Mouse (Mus musculus) embryonic facial prominence, embryonic 14.5 days (tissue): Measurements from ENCODE around the gene Gpr180. TPM values are rescaled to one million over a fixed set of nuclear protein-coding genes. Genes with fewer than 3 reads are reported as not detected.
A peak's percentile ranks its signal among the peaks of the same experiment; 100 is the strongest.
"Not testable (repeated sequence)": the region's sequence is repeated elsewhere in the genome, so short reads cannot be mapped to it uniquely, and the experiment has no call there.

Experiments
- ATAC-seq: fragments of 200-750 bp; cut with Nextera tagmentation; 2 replicates; pipeline ENCODE4 v1.8.0; 2017; ENCODE audit warnings: low read depth, moderate number of reproducible peaks, moderate TSS enrichment
- DNase-seq: peaks from one replicate; pipeline ENCODE4 v3.0.0-alpha.2; 2015; ENCODE audit warnings: low spot score
- H3K27ac ChIP-seq: fragments of 300-500 bp; sonication (generic); replicated peaks from 2 replicates; pipeline ENCODE4 v1.5.1; 2014; ENCODE audit warnings: low read depth, mild to moderate bottlenecking, low read length, moderate library complexity
- H3K27me3 ChIP-seq: fragments of 300-500 bp; sonication (generic); replicated peaks from 2 replicates; pipeline ENCODE4 v1.6.1; 2014; ENCODE audit warnings: low read length; ENCODE audit not compliant: control insufficient read depth, insufficient read depth
- H3K36me3 ChIP-seq: fragments of 300-500 bp; sonication (generic); 2 replicates; pipeline ENCODE4 v1.6.1; 2014; ENCODE audit warnings: low read length, mixed read lengths; ENCODE audit not compliant: control insufficient read depth, insufficient read depth
- H3K4me1 ChIP-seq: fragments of 300-500 bp; sonication (generic); 2 replicates; pipeline ENCODE4 v1.6.1; 2014; ENCODE audit warnings: antibody characterized with exemption, low read length; ENCODE audit not compliant: control insufficient read depth, insufficient read depth
- H3K4me2 ChIP-seq: fragments of 300-500 bp; sonication (generic); 2 replicates; pipeline ENCODE4 v1.6.1; 2014; ENCODE audit warnings: low read depth, mild to moderate bottlenecking, low read length, moderate library complexity, mixed read lengths
- H3K4me3 ChIP-seq: fragments of 300-500 bp; sonication (generic); 2 replicates; pipeline ENCODE4 v1.5.1; 2014; ENCODE audit warnings: low read depth, mild to moderate bottlenecking, low read length
- H3K9ac ChIP-seq: fragments of 300-500 bp; sonication (generic); 2 replicates; pipeline ENCODE4 v1.6.1; 2014; ENCODE audit warnings: low read depth, mild to moderate bottlenecking, low read length, moderate library complexity, mixed read lengths
- H3K9me3 ChIP-seq: fragments of 300-500 bp; sonication (generic); 2 replicates; pipeline ENCODE4 v1.6.1; 2016; ENCODE audit warnings: low read length; ENCODE audit not compliant: control insufficient read depth
- WGBS: fragments of 180-500 bp; shearing (Covaris S2); extraction: QIAGEN DNeasy Blood & Tissue Kit; methylation state at CpG from one replicate; pipeline ENCODE4 v1.1.7; 2014; 5-methylcytosine and 5-hydroxymethylcytosine counted together
- polyA plus RNA-seq: library from polyadenylated mRNA; unstranded; fragments of >200 nt; fragmentation: Nextera tagmentation; extraction: Ambion mirVana; gene quantifications from 2 replicates; pipeline ENCODE4 v1.2.1, GENCODE M21; 2014

Gpr180 gene
- polyA plus RNA-seq, 1 experiment from 2014 or later, result 91.1 TPM

DNA sequence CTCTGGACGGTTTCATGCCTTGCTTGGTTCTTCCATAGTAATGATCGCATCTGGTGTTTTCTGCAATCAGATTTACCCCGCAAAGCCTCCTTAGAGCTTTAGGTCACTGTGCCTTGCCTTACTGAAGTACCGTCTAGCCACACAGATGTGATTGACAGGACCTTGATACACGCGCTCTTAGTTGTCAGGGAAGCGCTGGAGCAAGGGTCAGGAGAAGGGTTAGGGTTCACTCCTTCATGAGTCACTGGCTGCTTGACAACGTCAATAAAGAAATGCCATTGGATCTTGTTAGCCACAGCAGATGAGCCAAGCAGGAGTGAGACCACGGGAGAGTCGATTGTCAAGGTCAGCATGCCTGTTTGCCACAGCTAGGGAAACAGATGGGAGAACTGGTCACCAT lies 11.6 kb downstream of the Gpr180 start:
- 75% methylated on average over 10 of the region's 10 CpGs for WGBS
- Histone ChIP-seq H3K4me2 (no peak overlapping the region), H3K9me3 (no peaks in the 10 kb centered on the region), H3K4me1 (no peaks in the 10 kb centered on the region), H3K9ac (no peak overlapping the region), H3K27me3 (no peaks in the 10 kb centered on the region), H3K27ac (no peak overlapping the region), H3K4me3 (no peak overlapping the region), H3K36me3 (peaks cover 27% of the 10 kb centered on the region)
- DNase-seq, result no peak
- ATAC-seq, result no peak

DNA sequence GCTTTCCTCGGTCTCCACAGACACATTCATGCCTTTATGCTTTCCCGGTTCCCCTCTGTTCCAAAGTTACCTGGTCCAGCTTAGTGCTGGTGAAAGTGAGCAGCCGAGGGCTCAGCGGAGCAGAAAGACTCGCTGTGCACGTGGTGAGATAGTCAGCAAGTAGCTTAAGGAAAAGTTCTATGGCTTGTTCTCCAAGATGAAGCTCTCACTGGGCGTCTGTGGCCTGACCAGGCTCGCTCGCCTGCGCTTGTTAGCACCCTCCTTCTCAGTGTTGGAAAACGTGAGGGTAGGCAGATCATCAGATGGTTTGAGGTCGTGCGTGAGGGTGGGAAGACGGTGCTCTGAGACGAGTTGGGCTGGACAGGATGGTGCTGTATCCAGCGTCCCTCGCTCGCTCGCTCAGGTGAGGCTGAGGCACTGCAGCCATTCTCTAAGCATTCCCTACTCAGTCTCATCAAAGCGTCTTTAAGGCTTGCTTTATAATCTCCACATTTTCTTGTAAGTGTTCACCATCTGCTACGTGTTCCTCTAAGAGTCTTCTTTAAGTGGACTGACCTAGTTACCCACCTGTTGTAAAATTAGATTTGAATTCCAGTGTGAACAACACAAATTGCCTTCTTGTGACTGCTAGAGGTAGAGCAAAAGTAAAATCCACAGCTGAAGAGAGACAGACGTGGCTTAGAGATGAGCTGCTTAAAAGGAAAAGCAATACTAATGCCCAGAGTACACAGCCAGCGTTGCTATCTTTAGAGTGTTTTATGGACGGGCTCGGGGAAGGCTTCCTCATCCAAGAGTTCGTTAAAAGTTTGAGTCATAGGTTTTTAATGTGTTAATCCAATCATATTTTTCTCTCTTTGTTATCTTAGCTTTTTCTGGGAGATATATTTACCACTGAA lies 13.9 kb downstream of the Gpr180 start:
- no peak for ATAC-seq
- DNase-seq, result no peak
- no peaks in the 10 kb centered on the region for H3K9me3 ChIP-seq
- H3K36me3 ChIP-seq, result peaks cover 43% of the 10 kb centered on the region
- no peak overlapping the region for H3K9ac ChIP-seq
- no peak overlapping the region for H3K4me3 ChIP-seq
- no peaks in the 10 kb centered on the region for H3K27me3 ChIP-seq
- H3K4me1 ChIP-seq, result no peaks in the 10 kb centered on the region
- H3K27ac ChIP-seq, result no peak overlapping the region
- H3K4me2 ChIP-seq, result no peak overlapping the region
- 88% methylated on average over 26 of the region's 26 CpGs for WGBS

DNA sequence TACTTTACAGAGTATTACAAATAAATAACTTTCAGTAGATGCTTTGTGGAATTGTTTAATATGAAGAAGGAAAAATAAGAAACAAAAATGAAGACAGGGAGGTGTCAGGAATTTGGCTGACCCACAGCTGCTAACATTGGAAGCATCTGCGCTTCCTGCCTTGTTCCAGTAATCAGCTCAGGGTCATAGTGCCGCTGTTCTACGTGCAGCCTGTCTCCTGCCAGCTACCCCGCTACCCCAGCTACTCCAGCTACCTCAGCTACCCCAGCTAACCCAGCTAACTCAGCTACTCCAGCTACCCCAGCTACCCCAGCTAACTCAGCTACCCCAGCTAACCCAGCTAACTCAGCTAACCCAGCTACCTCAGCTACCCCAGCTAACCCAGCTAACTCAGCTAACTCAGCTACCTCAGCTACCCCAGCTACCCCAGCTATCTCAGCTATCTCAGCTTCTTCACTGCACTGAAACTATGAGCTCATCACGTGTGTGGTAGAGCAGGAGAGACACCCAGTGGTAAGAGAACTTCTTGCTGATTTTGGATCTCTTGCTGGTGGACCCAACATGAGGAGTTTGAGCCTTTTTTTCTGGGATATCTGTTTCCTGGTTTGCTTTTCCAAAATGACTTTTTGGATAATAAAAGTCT lies 14.8 kb downstream of the Gpr180 start:
- WGBS, result 68% methylated on average over 5 of the region's 5 CpGs
- DNase-seq (peak; percentile 34), ATAC-seq (no peak)
- Histone ChIP-seq H3K36me3 (peaks cover 43% of the 10 kb centered on the region), H3K4me1 (no peaks in the 10 kb centered on the region), H3K27me3 (no peaks in the 10 kb centered on the region), H3K9ac (no peak overlapping the region), H3K4me2 (no peak overlapping the region), H3K9me3 (no peaks in the 10 kb centered on the region), H3K4me3 (no peak overlapping the region), H3K27ac (no peak overlapping the region)

DNA sequence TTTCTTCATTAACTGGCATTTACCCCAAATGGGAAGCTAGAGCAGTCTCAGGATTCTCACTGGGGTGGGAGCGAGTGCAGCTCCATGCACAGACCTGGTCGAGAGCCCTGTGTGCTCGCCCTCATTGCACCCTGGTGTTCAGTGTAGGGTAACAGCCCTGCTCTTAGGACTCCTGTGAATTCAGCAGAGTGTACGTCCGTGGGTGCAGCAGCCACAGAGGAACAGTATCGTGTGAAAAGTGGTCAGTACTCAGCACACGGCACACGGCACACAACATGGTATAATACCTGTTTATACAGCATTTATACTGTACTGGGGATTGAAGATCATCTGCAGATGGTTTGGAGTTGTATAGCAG lies 15.3 kb downstream of the Gpr180 start:
- Histone ChIP-seq H3K27ac (no peak overlapping the region), H3K4me2 (no peak overlapping the region), H3K4me3 (no peak overlapping the region), H3K27me3 (no peaks in the 10 kb centered on the region), H3K4me1 (no peaks in the 10 kb centered on the region), H3K9ac (no peak overlapping the region), H3K9me3 (no peaks in the 10 kb centered on the region), H3K36me3 (peaks cover 43% of the 10 kb centered on the region)
- WGBS, result 92% methylated on average over 8 of the region's 8 CpGs
- ATAC-seq (no peak), DNase-seq (no peak)

- H3K9me3 ChIP-seq, H3K4me2 ChIP-seq, H3K4me1 ChIP-seq, H3K27ac ChIP-seq, H3K4me3 ChIP-seq, H3K9ac ChIP-seq, DNase-seq, H3K27me3 ChIP-seq, ATAC-seq: not testable (repeated sequence)
- peaks cover 58% of the 10 kb centered on the region for H3K36me3 ChIP-seq
- 95% methylated on average over 16 of the region's 16 CpGs for WGBS
Observed at GRCm38 (mm10) chr14:118156056-118156455, 19.1 kb downstream of the Gpr180 start.

GRCm38 (mm10) chr14:118156740-118157139 lies 19.8 kb downstream of the Gpr180 start:
- no peaks in the 10 kb centered on the region for H3K9me3 ChIP-seq
- DNase-seq, result no peak
- H3K9ac ChIP-seq, result no peak overlapping the region
- H3K36me3 ChIP-seq, result peaks cover 65% of the 10 kb centered on the region
- 79% methylated on average over 10 of the region's 10 CpGs for WGBS
- no peaks in the 10 kb centered on the region for H3K4me1 ChIP-seq
- no peak for ATAC-seq
- H3K4me3 ChIP-seq, result no peak overlapping the region
- H3K4me2 ChIP-seq, result no peak overlapping the region
- H3K27ac ChIP-seq, result no peak overlapping the region
- H3K27me3 ChIP-seq, result no peaks in the 10 kb centered on the region

- ATAC-seq (no peak), DNase-seq (no peak)
- no peak overlapping the region for H3K4me3 ChIP-seq
- H3K4me1 ChIP-seq, result no peaks in the 10 kb centered on the region
- no peaks in the 10 kb centered on the region for H3K27me3 ChIP-seq
- no peak overlapping the region for H3K9ac ChIP-seq
- H3K9me3 ChIP-seq, result no peaks in the 10 kb centered on the region
- H3K27ac ChIP-seq, result no peak overlapping the region
- WGBS, result 26% methylated on average over 5 of the region's 5 CpGs
- H3K4me2 ChIP-seq, result no peak overlapping the region
- peaks cover 69% of the 10 kb centered on the region for H3K36me3 ChIP-seq
Observed at GRCm38 (mm10) chr14:118157146-118157545, 20.2 kb downstream of the Gpr180 start.

- DNase-seq, result no peak
- peaks cover 67% of the 10 kb centered on the region for H3K36me3 ChIP-seq
- 89% methylated on average over 3 of the region's 3 CpGs for WGBS
Observed at GRCm38 (mm10) chr14:118161751-118162150, 24.8 kb downstream of the Gpr180 start.

More at GRCm38 (mm10) chr14:118161751-118162150, 24.8 kb downstream of the Gpr180 start:
- no peak overlapping the region for H3K4me2 ChIP-seq
- no peak overlapping the region for H3K4me3 ChIP-seq
- no peak for ATAC-seq
- H3K4me1 ChIP-seq, result no peaks in the 10 kb centered on the region
- no peaks in the 10 kb centered on the region for H3K9me3 ChIP-seq
- no peak overlapping the region for H3K27ac ChIP-seq
- no peaks in the 10 kb centered on the region for H3K27me3 ChIP-seq
- no peak overlapping the region for H3K9ac ChIP-seq
